Mouse (Mus musculus): Measurements from ENCODE around the gene Hist1h2ao. TPM values are rescaled to one million over a fixed set of nuclear protein-coding genes. Genes with fewer than 3 reads are reported as not detected.
"Not testable (repeated sequence)": the region's sequence is repeated elsewhere in the genome, so short reads cannot be mapped to it uniquely, and the experiment has no call there.

The Hist1h2ao gene
- polyA plus RNA-seq, 1 experiment from 2014 or later, result not detected

- not testable (repeated sequence) for H3K9me3 ChIP-seq (ENCODE audit: control insufficient read depth, low read length); H3K4me3 ChIP-seq (ENCODE audit: low read depth, low read length); H3K36me3 ChIP-seq (ENCODE audit: control insufficient read depth, insufficient read depth, low read length); DNase-seq (ENCODE audit: low spot score); H3K4me1 ChIP-seq (replicated peaks; ENCODE audit: control insufficient read depth, insufficient read depth, low read length); H3K27me3 ChIP-seq (ENCODE audit: control insufficient read depth, insufficient read depth, low read length); H3K9ac ChIP-seq (ENCODE audit: low read length)
- 0 out of 2 replicates have a peak within 1 kb of the TSS, but pooled peaks have one; percentile 11 for H3K4me2 ChIP-seq (ENCODE audit: low read depth, low read length, severe bottlenecking)
- peak; percentile 84 for ATAC-seq (replicated peaks; ENCODE audit: low FRiP score)
- 0 out of 2 replicates have a peak within 1 kb of the TSS, but pooled peaks have one; percentile 57 for H3K27ac ChIP-seq (ENCODE audit: low read depth, low read length)
- 0% methylated on average over 22 of the region's 58 CpGs for WGBS
Observed at GRCm38 (mm10) chr13:21831418-21832394, 21.4 kb downstream of the Hist1h2ao start, which contains the start of gene Hist1h4n. TSS of gene Hist1h4n (minus strand) at chr13:21832196.

GRCm38 (mm10) chr13:21833461-21833860 lies 23.2 kb downstream of the Hist1h2ao start, which contains the start of the genes Hist1h2ap and Hist1h2br:
TSS of gene Hist1h2ap (minus strand) at chr13:21833507.
TSS of gene Hist1h2br (plus strand) at chr13:21833743.
- H3K27ac ChIP-seq (ENCODE audit: low read depth, low read length); H3K36me3 ChIP-seq (ENCODE audit: control insufficient read depth, insufficient read depth, low read length); H3K4me1 ChIP-seq (replicated peaks; ENCODE audit: control insufficient read depth, insufficient read depth, low read length); H3K4me2 ChIP-seq (ENCODE audit: low read depth, low read length, severe bottlenecking); H3K27me3 ChIP-seq (ENCODE audit: control insufficient read depth, insufficient read depth, low read length); DNase-seq (ENCODE audit: low spot score); H3K9me3 ChIP-seq (ENCODE audit: control insufficient read depth, low read length); H3K9ac ChIP-seq (ENCODE audit: low read length); H3K4me3 ChIP-seq (ENCODE audit: low read depth, low read length): not testable (repeated sequence)
- WGBS, result no CpG with 5 or more reads among the region's 24 CpGs
- ATAC-seq (replicated peaks; ENCODE audit: low FRiP score), result peak; percentile 93

DNA sequence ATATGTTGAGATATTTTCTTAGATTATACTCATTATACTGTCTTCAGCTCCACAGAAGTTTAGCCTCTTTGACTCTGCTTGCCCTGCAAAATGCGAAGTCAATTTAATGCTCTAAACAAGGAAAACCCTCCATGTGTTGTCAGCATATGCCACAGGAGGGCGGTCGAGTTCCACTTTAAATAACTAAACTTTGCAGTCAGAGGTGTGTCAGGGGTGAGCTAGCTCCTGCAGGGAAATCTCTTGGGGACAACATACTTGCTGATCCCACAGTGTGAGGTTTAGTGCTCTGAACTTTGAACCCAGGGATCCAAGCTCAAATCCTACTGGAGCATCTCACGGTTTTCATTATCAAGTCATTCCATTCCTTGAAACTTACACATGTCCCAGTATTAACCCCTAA lies 30.2 kb downstream of the Hist1h2ao start:
- not testable (repeated sequence) for H3K27ac ChIP-seq (ENCODE audit: low read depth, low read length); H3K9me3 ChIP-seq (ENCODE audit: control insufficient read depth, low read length); H3K27me3 ChIP-seq (ENCODE audit: control insufficient read depth, insufficient read depth, low read length); DNase-seq (ENCODE audit: low spot score); H3K4me3 ChIP-seq (ENCODE audit: low read depth, low read length); H3K9ac ChIP-seq (ENCODE audit: low read length); H3K4me1 ChIP-seq (replicated peaks; ENCODE audit: control insufficient read depth, insufficient read depth, low read length); H3K36me3 ChIP-seq (ENCODE audit: control insufficient read depth, insufficient read depth, low read length); H3K4me2 ChIP-seq (ENCODE audit: low read depth, low read length, severe bottlenecking)
- no CpG with 5 or more reads among the region's 4 CpGs for WGBS
- ATAC-seq (replicated peaks; ENCODE audit: low FRiP score), result peak; percentile 82

DNA sequence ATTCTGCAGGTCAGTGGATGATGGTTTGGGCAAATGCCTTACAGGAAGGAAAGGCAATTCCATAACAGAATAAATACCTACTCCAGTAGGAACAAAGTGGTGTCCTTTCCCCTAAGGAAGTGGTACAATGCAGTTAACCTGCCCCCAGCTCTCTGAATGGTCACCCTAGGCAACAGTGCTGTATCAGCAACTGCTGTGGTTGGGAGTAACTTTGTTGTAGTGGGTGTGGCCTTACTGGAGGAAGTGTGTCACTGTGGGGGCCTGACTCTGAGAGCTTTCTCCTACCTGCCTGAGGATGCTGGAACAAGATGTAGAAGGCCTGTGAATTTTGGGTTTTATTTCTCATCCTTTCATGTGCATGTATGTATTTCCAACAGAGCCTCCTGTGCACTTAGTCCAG lies 36.1 kb downstream of the Hist1h2ao start:
- H3K4me2 ChIP-seq (ENCODE audit: low read depth, low read length, severe bottlenecking); H3K9ac ChIP-seq (ENCODE audit: low read length); DNase-seq (ENCODE audit: low spot score); H3K27ac ChIP-seq (ENCODE audit: low read depth, low read length); H3K4me3 ChIP-seq (ENCODE audit: low read depth, low read length); H3K4me1 ChIP-seq (replicated peaks; ENCODE audit: control insufficient read depth, insufficient read depth, low read length); H3K9me3 ChIP-seq (ENCODE audit: control insufficient read depth, low read length); H3K27me3 ChIP-seq (ENCODE audit: control insufficient read depth, insufficient read depth, low read length); H3K36me3 ChIP-seq (ENCODE audit: control insufficient read depth, insufficient read depth, low read length); ATAC-seq (replicated peaks; ENCODE audit: low FRiP score): not testable (repeated sequence)

GRCm38 (mm10) chr13:21847883-21848282 lies 37.6 kb downstream of the Hist1h2ao start:
- Histone ChIP-seq H3K9me3 (ENCODE audit: control insufficient read depth, low read length) (no peaks in the 10 kb centered on the region), H3K36me3 (ENCODE audit: control insufficient read depth, insufficient read depth, low read length) (no peaks in the 10 kb centered on the region), H3K27me3 (ENCODE audit: control insufficient read depth, insufficient read depth, low read length) (no peaks in the 10 kb centered on the region), H3K27ac (ENCODE audit: low read depth, low read length) (no peak overlapping the region), H3K4me2 (ENCODE audit: low read depth, low read length, severe bottlenecking) (no peak overlapping the region), H3K9ac (ENCODE audit: low read length) (no peak overlapping the region), H3K4me1 (replicated peaks; ENCODE audit: control insufficient read depth, insufficient read depth, low read length) (no peaks in the 10 kb centered on the region), H3K4me3 (ENCODE audit: low read depth, low read length) (no peak overlapping the region)
- no peak for DNase-seq (ENCODE audit: low spot score)
- 16% methylated on average over 8 of the region's 8 CpGs for WGBS
- 0 out of 2 replicates have a peak, but pooled peaks have one; percentile 44 for ATAC-seq (replicated peaks; ENCODE audit: low FRiP score)

DNA sequence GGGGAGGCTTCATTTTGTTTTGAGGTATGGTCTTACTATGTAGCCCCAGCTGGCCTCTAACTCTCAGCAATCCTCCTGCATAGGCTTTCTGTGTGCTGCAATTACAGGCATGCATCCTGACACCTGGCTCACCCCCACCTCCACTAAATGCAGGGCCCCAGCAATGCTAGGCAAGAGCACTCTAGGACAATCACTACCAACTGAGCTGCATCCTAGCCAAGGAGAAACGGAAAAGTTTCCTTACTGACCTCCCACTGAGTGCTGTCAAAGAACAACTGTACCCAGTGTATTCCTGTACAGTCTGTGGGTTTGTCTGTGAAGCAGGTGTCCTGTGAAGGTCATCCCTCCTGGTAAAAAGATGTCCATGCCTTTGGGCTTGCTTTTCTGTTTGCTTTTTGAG lies 40.4 kb downstream of the Hist1h2ao start:
- H3K4me1 ChIP-seq (replicated peaks; ENCODE audit: control insufficient read depth, insufficient read depth, low read length); H3K4me3 ChIP-seq (ENCODE audit: low read depth, low read length); ATAC-seq (replicated peaks; ENCODE audit: low FRiP score); H3K4me2 ChIP-seq (ENCODE audit: low read depth, low read length, severe bottlenecking); H3K27me3 ChIP-seq (ENCODE audit: control insufficient read depth, insufficient read depth, low read length); H3K36me3 ChIP-seq (ENCODE audit: control insufficient read depth, insufficient read depth, low read length); H3K9ac ChIP-seq (ENCODE audit: low read length); H3K9me3 ChIP-seq (ENCODE audit: control insufficient read depth, low read length); H3K27ac ChIP-seq (ENCODE audit: low read depth, low read length): not testable (repeated sequence)
- WGBS, result 43% methylated on average over 1 of the region's 1 CpGs
- DNase-seq (ENCODE audit: low spot score), result peak; percentile 21

- Histone ChIP-seq H3K4me3 (ENCODE audit: low read depth, low read length) (no peak overlapping the region), H3K9ac (ENCODE audit: low read length) (no peak overlapping the region), H3K27me3 (ENCODE audit: control insufficient read depth, insufficient read depth, low read length) (no peaks in the 10 kb centered on the region), H3K4me1 (replicated peaks; ENCODE audit: control insufficient read depth, insufficient read depth, low read length) (no peaks in the 10 kb centered on the region), H3K27ac (ENCODE audit: low read depth, low read length) (no peak overlapping the region), H3K9me3 (ENCODE audit: control insufficient read depth, low read length) (no peaks in the 10 kb centered on the region), H3K36me3 (ENCODE audit: control insufficient read depth, insufficient read depth, low read length) (no peaks in the 10 kb centered on the region), H3K4me2 (ENCODE audit: low read depth, low read length, severe bottlenecking) (no peak overlapping the region)
- ATAC-seq (replicated peaks; ENCODE audit: low FRiP score) (no peak), DNase-seq (ENCODE audit: low spot score) (no peak)
- WGBS, result 75% methylated on average over 3 of the region's 3 CpGs
Observed at GRCm38 (mm10) chr13:21852215-21852945, 42.1 kb downstream of the Hist1h2ao start.

- Histone ChIP-seq H3K9ac (ENCODE audit: low read length) (no peak overlapping the region), H3K4me1 (replicated peaks; ENCODE audit: control insufficient read depth, insufficient read depth, low read length) (no peaks in the 10 kb centered on the region), H3K36me3 (ENCODE audit: control insufficient read depth, insufficient read depth, low read length) (no peaks in the 10 kb centered on the region), H3K4me3 (ENCODE audit: low read depth, low read length) (peak overlapping the region; percentile 47), H3K9me3 (ENCODE audit: control insufficient read depth, low read length) (no peaks in the 10 kb centered on the region), H3K4me2 (ENCODE audit: low read depth, low read length, severe bottlenecking) (peak overlapping the region; percentile 51), H3K27me3 (ENCODE audit: control insufficient read depth, insufficient read depth, low read length) (no peaks in the 10 kb centered on the region), H3K27ac (ENCODE audit: low read depth, low read length) (no peak overlapping the region)
- DNase-seq (ENCODE audit: low spot score) (peak; percentile 92), ATAC-seq (replicated peaks; ENCODE audit: low FRiP score) (peak; percentile 78)
- WGBS, result under 1% methylated on average over 11 of the region's 11 CpGs
Observed at GRCm38 (mm10) chr13:21855146-21855545, 44.9 kb downstream of the Hist1h2ao start.

Data from forebrain, embryonic 11.5 days (tissue).